Mouse (Mus musculus): ENCODE data around the gene Dnajc12.

DNA sequence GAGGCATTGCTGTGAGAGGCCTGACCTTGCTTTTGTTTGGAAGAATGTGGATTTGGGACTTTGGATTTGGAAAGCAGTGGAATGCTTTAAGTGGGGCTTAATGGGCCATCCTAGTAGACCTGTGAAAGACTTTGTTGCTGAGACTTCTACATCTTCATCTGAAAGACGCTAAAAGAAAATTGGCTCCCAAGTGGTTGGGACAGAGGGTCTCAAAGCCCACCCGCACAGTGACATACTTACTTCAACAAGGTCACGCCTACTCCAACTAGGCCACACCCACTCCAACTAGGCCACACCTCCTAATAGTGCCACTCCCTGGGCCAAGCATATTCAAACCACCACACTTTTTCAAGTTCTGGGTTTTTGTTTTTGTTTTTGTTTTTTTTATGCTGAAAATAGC lies 37.5 kb upstream of the Dnajc12 start:
- no peak for TF ChIP-seq CTCF (IDR thresholded peaks at IDR 0.05; ENCODE audit: low read depth, low read length)
- no peak for TF ChIP-seq POLR2A (IDR thresholded peaks at IDR 0.05; ENCODE audit: borderline replicate concordance, low read depth, low read length)

Data from bone marrow macrophage, adult 2 months (primary cell).